Mouse (Mus musculus) A20 (cell line): ENCODE measurements around the gene Olfr871.

Experiments used
- DNase-seq: peaks from one replicate; pipeline ENCODE4 v3.0.0-alpha.2; 2011; ENCODE audit warnings: low read depth, low spot score

The Olfr871 gene

DNA sequence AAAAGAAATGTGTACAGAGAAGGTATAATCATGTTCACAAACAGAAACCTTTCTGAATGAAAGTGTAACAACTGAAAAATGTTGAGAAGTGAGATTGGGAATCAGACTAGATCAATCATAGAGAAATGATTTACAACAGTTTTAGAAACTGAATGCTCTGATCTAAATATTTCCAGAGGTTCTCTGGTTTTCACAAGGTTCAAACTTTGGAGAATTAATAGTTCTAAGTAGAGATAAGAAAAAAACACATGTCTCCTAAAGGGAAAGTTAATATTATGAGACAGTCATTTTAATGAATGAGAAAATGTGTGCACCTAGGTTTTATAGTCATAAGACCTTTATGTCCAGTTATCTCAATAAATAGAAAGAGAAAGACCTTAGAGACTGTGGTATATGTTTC is at the start of gene Olfr871:
Olfr871 (plus strand) TSS at position 301 of the 400 bp plus-strand sequence.
- no peak for DNase-seq

DNA sequence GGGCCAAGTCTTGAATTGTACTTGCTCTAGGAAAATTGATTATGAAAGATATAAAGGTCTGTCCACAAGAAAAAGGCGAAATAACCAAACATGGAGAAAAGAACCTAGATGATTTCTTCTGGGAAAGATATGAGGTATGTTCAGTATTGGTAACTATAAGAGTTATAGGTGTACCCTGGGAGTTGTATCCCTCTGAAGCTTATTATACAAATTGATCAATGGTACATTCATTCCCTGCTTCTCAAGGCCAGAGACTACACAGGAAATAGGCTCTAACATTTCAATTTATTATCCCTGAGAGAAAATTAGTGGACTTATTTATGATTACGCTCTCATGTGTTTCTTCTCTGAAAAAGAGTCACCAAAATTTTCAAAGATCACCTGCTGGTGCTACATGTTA is 38.0 kb upstream of the Olfr871 start, which contains the start of gene Olfr870:
Olfr870 (minus strand) TSS at position 101 of the 400 bp plus-strand sequence.
- no peak for DNase-seq

DNA sequence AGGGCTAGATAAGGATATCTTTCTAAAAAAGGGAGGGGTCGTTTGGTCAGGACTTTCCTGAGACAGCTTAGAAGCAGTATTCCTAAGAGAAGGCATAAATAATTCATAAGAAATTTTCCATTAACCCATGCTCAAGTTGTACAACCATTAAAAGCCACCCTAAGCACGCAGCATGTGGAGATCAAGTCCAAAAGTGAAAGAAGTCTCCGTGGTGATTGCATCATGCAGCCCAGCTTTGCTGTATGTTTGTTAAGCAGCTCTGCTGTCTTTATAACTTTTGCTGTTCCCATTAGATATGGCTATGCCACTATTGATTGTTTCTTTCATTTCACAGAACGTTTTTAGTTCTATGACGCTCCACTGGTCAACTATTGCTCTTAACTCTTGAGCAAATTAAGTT is 32.5 kb upstream of the Olfr871 start:
- no peak for DNase-seq

DNA sequence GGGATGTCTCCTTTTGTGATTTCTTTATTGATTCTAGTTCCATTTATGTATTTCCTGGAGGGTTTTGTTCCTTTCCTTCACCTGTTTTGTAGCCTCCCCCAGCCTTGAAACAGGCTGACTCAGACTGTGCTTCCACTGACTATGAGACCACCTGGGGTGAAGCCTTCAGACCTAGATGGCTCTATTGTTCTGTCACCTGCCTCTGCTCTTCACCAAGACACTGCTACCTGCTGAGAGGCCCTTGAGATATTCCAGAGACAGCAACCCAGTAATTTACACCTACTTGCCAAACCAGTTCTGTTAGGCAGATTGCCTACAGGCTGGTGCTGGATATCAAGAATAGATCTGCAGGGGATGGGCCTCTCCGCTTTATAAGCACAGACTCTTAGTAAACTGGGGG is 9.9 kb upstream of the Olfr871 start:
- no peak for DNase-seq

DNA sequence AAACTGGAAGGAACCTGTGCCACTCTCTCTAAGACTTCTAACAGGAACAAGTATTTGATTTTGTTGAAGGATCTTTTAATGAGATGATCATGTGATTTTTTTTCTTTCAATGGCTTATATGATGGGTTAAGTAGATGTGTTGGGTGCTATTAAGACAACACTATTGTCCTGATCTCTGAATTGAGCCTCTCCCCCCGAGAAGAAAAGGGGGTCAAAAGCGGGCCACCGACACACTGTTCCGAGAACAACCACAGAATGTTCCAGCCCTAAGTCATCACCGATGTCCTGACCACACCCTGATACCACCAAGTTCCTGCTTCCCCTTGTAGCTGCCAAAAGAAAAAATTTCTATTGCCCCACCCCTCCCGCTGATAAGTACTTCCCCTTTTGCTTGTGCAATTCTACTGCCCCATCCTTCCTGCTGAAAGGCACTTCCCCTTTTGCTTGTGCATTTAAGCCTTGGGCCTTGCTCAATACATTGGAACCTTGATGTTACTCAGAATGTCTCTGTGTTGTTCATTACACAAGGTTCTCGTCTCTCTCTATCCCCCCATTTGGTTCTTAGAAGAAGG is 8.5 kb upstream of the Olfr871 start:
- peak; percentile 45 for DNase-seq

DNA sequence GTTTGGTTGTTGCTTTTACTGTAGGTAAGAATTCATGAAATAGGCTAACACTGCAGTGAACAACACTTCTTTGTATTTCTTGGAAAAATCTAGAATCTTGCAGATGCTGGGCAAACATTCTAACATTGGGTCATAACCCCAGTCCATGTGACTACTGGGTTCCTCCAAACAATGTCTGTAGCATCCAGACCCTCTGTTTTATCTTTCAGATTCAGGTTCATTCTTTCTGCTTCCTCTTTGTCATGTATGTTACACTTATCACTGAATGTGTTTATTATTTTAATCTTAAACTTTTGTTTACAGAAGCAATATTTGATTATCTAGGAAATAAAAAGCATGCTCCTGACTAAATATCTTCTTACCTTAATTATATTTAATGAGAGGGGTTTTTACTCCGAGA is 1.2 kb upstream of the Olfr871 start:
- no peak for DNase-seq

DNA sequence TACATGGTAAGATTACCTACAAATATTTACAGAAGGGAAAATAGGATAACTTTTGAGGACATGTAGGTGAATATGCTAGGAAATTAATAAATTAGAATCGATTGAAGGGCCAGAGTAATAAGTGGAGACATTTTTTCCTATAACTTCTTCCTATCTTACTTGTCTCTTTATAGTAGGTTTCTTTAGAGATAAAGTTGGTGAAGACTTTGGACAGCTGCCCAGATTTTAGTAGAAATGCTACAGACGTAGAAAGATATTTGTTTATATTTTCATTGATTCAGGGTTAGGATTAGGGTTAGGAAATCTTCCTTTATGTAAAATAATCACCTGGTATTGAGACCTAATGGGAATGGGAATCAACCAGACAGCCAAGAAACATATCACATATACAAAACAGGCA is 530 bp upstream of the Olfr871 start:
- DNase-seq = no peak

DNA sequence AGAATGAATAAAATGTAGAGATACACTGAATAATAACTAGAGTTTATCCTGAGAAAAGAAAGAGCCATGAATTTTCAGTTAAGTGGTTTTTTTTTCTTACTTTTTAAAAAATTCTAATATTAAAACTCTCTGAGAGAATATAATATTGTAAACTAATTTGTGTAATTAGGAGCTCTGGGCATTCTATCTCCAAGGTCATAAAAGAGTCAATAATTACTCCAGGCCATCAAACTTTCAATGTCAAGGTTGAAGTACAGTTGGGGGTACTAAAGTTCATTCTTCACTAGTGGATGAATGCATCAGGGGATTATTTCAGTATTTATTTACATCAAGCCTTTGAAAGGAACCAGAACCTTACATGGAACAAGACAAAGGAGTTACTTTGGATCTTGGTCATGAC is 24.8 kb downstream of the Olfr871 start, which contains the start of gene Olfr872:
Olfr872 (plus strand) TSS at position 301 of the 400 bp plus-strand sequence.
- no peak for DNase-seq

DNA sequence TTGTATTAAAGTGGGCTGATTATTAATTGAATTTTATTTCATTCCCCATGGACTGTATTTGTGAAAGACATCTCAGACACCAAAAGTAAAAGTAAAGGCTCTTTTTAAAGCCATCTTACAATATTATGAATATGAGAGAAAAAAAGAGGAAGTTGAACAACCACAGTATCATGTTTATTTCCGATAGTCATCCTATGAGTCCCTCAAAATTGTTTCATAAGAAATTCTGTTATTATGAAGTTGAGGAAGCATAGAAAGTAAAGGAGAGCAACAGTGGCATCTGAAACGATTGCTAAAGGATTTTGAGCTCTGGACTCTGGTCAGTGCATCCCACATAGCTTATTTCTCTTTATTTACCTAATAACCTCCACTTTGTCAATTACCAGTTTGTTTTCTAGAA is 25.4 kb downstream of the Olfr871 start:
- peak; percentile 39 for DNase-seq
